Mouse (Mus musculus): ENCODE measurements around the gene Cggbp1.
"Not testable (repeated sequence)": the region's sequence is repeated elsewhere in the genome, so short reads cannot be mapped to it uniquely, and the experiment has no call there.

Cggbp1 gene

GRCm38 (mm10) chr16:64851563-64852362 is at the start of gene Cggbp1, which contains the start of gene Zfp654:
TSS of gene Cggbp1 (plus strand) at chr16:64851996.
TSS of gene Zfp654 (minus strand) at chr16:64851652.
- in situ Hi-C loops (cut with MboI; ENCODE audit: low pct_unique_long_range_greater_than_20kb in 1 of 2, low sequenced_read_pairs in 2 of 2, unreplicated experiment in 1 of 2): no loop called here

- in situ Hi-C loops (cut with MboI; ENCODE audit: low pct_unique_long_range_greater_than_20kb in 1 of 2, low sequenced_read_pairs in 2 of 2, unreplicated experiment in 1 of 2): no loop called here
Measured at GRCm38 (mm10) chr16:64803041-64803440, 48.8 kb upstream of the Cggbp1 start.

GRCm38 (mm10) chr16:64817094-64817765 is 34.6 kb upstream of the Cggbp1 start:
- in situ Hi-C loops (cut with MboI; ENCODE audit: low pct_unique_long_range_greater_than_20kb in 1 of 2, low sequenced_read_pairs in 2 of 2, unreplicated experiment in 1 of 2): no loop called here

GRCm38 (mm10) chr16:64823890-64824289 is 27.9 kb upstream of the Cggbp1 start:
- in situ Hi-C loops (cut with MboI; ENCODE audit: low pct_unique_long_range_greater_than_20kb in 1 of 2, low sequenced_read_pairs in 2 of 2, unreplicated experiment in 1 of 2): no loop called here

GRCm38 (mm10) chr16:64824474-64824873 is 27.3 kb upstream of the Cggbp1 start:
- in situ Hi-C loops (cut with MboI; ENCODE audit: low pct_unique_long_range_greater_than_20kb in 1 of 2, low sequenced_read_pairs in 2 of 2, unreplicated experiment in 1 of 2): no loop called here

- in situ Hi-C loops (cut with MboI; ENCODE audit: low pct_unique_long_range_greater_than_20kb in 1 of 2, low sequenced_read_pairs in 2 of 2, unreplicated experiment in 1 of 2): no loop called here
Measured at GRCm38 (mm10) chr16:64830291-64830690, 21.5 kb upstream of the Cggbp1 start.

- in situ Hi-C loops (cut with MboI; ENCODE audit: low pct_unique_long_range_greater_than_20kb in 1 of 2, low sequenced_read_pairs in 2 of 2, unreplicated experiment in 1 of 2): no loop called here
Measured at GRCm38 (mm10) chr16:64835996-64836545, 15.7 kb upstream of the Cggbp1 start.

GRCm38 (mm10) chr16:64836709-64837108 is 15.1 kb upstream of the Cggbp1 start:
- in situ Hi-C loops (cut with MboI; ENCODE audit: low pct_unique_long_range_greater_than_20kb in 1 of 2, low sequenced_read_pairs in 2 of 2, unreplicated experiment in 1 of 2): no loop called here

GRCm38 (mm10) chr16:64841481-64842373 is 10.1 kb upstream of the Cggbp1 start:
- in situ Hi-C loops (cut with MboI; ENCODE audit: low pct_unique_long_range_greater_than_20kb in 1 of 2, low sequenced_read_pairs in 2 of 2, unreplicated experiment in 1 of 2): no loop called here

- in situ Hi-C loops (cut with MboI; ENCODE audit: low pct_unique_long_range_greater_than_20kb in 1 of 2, low sequenced_read_pairs in 2 of 2, unreplicated experiment in 1 of 2): no loop called here
Measured at GRCm38 (mm10) chr16:64842374-64842729, 9.4 kb upstream of the Cggbp1 start.

GRCm38 (mm10) chr16:64845947-64846346 is 5.8 kb upstream of the Cggbp1 start:
- in situ Hi-C loops (cut with MboI; ENCODE audit: low pct_unique_long_range_greater_than_20kb in 1 of 2, low sequenced_read_pairs in 2 of 2, unreplicated experiment in 1 of 2): no loop called here

- in situ Hi-C loops (cut with MboI; ENCODE audit: low pct_unique_long_range_greater_than_20kb in 1 of 2, low sequenced_read_pairs in 2 of 2, unreplicated experiment in 1 of 2): no loop called here
Measured at GRCm38 (mm10) chr16:64850287-64851084, 1.3 kb upstream of the Cggbp1 start.

- in situ Hi-C loops (cut with MboI; ENCODE audit: low pct_unique_long_range_greater_than_20kb in 1 of 2, low sequenced_read_pairs in 2 of 2, unreplicated experiment in 1 of 2): no loop called here
Measured at GRCm38 (mm10) chr16:64851085-64851562, 672 bp upstream of the Cggbp1 start.

GRCm38 (mm10) chr16:64852441-64852871 is 660 bp downstream of the Cggbp1 start:
- in situ Hi-C loops (cut with MboI; ENCODE audit: low pct_unique_long_range_greater_than_20kb in 1 of 2, low sequenced_read_pairs in 2 of 2, unreplicated experiment in 1 of 2): no loop called here

GRCm38 (mm10) chr16:64852891-64853290 is 1.1 kb downstream of the Cggbp1 start:
- in situ Hi-C loops (cut with MboI; ENCODE audit: low pct_unique_long_range_greater_than_20kb in 1 of 2, low sequenced_read_pairs in 2 of 2, unreplicated experiment in 1 of 2): no loop called here

- in situ Hi-C loops (cut with MboI; ENCODE audit: low pct_unique_long_range_greater_than_20kb in 1 of 2, low sequenced_read_pairs in 2 of 2, unreplicated experiment in 1 of 2): no loop called here
Measured at GRCm38 (mm10) chr16:64856946-64857345, 5.2 kb downstream of the Cggbp1 start.

- in situ Hi-C loops (cut with MboI; ENCODE audit: low pct_unique_long_range_greater_than_20kb in 1 of 2, low sequenced_read_pairs in 2 of 2, unreplicated experiment in 1 of 2): not testable (repeated sequence)
Measured at GRCm38 (mm10) chr16:64865841-64866240, 14.0 kb downstream of the Cggbp1 start.

- in situ Hi-C loops (cut with MboI; ENCODE audit: low pct_unique_long_range_greater_than_20kb in 1 of 2, low sequenced_read_pairs in 2 of 2, unreplicated experiment in 1 of 2): no loop called here
Measured at GRCm38 (mm10) chr16:64868613-64869012, 16.8 kb downstream of the Cggbp1 start.

Data from mouse embryonic stem cell (cell line).